Mouse (Mus musculus) heart, embryonic 16.5 days (tissue): ENCODE data around the gene Mllt3. TPM values are rescaled to one million over a fixed set of nuclear protein-coding genes. Genes with fewer than 3 reads are reported as not detected.
A peak's percentile ranks its signal among the peaks of the same experiment; 100 is the strongest.

Experiments used
- ATAC-seq: fragments of 200-750 bp; cut with Nextera tagmentation; replicated peaks from 2 replicates; pipeline ENCODE4 v1.8.0; 2017; ENCODE audit warnings: moderate number of reproducible peaks; ENCODE audit not compliant: insufficient read depth, low FRiP score; ENCODE audit errors: extremely low read depth
- H3K27ac ChIP-seq: fragments of 300-500 bp; sonication (generic); 2 replicates; pipeline ENCODE4 v1.5.1; 2014; ENCODE audit warnings: mild to moderate bottlenecking, low read length, control low read depth, moderate library complexity
- H3K27me3 ChIP-seq: fragments of 300-500 bp; sonication (generic); 2 replicates; pipeline ENCODE4 v1.6.1; 2014; ENCODE audit warnings: low read length, mixed read lengths; ENCODE audit not compliant: control insufficient read depth, insufficient read depth
- H3K36me3 ChIP-seq: fragments of 300-500 bp; sonication (generic); 2 replicates; pipeline ENCODE4 v1.6.1; 2014; ENCODE audit not compliant: control insufficient read depth, insufficient read depth
- H3K4me1 ChIP-seq: fragments of 300-500 bp; sonication (generic); 2 replicates; pipeline ENCODE4 v1.6.1; 2014; ENCODE audit warnings: low read length, mixed read lengths; ENCODE audit not compliant: control insufficient read depth, insufficient read depth
- H3K4me2 ChIP-seq: fragments of 300-500 bp; sonication (generic); 2 replicates; pipeline ENCODE4 v1.6.1; 2014; ENCODE audit warnings: low read depth, mild to moderate bottlenecking, control low read depth, low read length
- H3K4me3 ChIP-seq: fragments of 300-500 bp; sonication (generic); 2 replicates; pipeline ENCODE4 v1.5.1; 2014; ENCODE audit warnings: mild to moderate bottlenecking, control low read depth, low read length
- H3K9ac ChIP-seq: fragments of 300-500 bp; sonication (generic); 2 replicates; pipeline ENCODE4 v1.6.1; 2014; ENCODE audit warnings: low read length, control low read depth
- H3K9me3 ChIP-seq: fragments of 300-500 bp; sonication (generic); replicated peaks from 2 replicates; pipeline ENCODE4 v1.6.1; 2016; ENCODE audit warnings: low read length; ENCODE audit not compliant: control insufficient read depth
- WGBS: fragments of 180-500 bp; shearing (Covaris S2); extraction: QIAGEN DNeasy Blood & Tissue Kit; methylation state at CpG from one replicate; pipeline ENCODE4 v1.1.7; 2014; 5-methylcytosine and 5-hydroxymethylcytosine counted together
- polyA plus RNA-seq: library from polyadenylated mRNA; unstranded; fragments of >200 nt; fragmentation: Nextera tagmentation; extraction: Ambion mirVana; gene quantifications from 2 replicates; pipeline ENCODE4 v1.2.1, GENCODE M21; 2015

The Mllt3 gene
- polyA plus RNA-seq, 1 experiment from 2014 or later = 23.2 TPM

- Histone ChIP-seq H3K36me3 (no peaks in the 10 kb centered on the region), H3K4me2 (no peak overlapping the region), H3K4me3 (no peak overlapping the region), H3K9ac (no peak overlapping the region), H3K4me1 (peaks cover 13% of the 10 kb centered on the region), H3K27me3 (no peaks in the 10 kb centered on the region), H3K9me3 (no peaks in the 10 kb centered on the region), H3K27ac (no peak overlapping the region)
- ATAC-seq = no peak
- WGBS = 82% methylated on average over 3 of the region's 3 CpGs
Measured at GRCm38 (mm10) chr4:87801332-87801731, 231.8 kb downstream of the Mllt3 start.

DNA sequence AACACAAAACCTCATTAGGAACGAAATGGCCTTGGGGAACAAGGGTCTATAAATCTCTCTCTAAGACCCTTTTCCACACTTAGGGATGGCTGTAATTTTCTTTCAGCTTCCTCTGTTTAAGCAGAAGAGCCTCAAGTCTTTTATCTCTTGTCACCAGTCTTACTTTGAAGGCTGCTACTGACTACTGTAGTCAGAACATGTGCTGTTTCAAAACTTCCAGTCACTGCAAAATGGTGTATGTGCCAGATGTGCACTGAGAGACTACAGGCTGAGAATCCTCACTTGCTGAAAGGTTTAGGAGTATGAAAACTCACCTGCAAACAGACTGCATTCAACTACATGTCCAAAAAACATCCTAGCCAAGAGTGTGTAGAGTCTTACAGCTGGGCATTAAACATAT, 232.9 kb downstream of the Mllt3 start:
- H3K9me3 ChIP-seq = no peaks in the 10 kb centered on the region
- H3K4me3 ChIP-seq = no peak overlapping the region
- ATAC-seq = no peak
- no peaks in the 10 kb centered on the region for H3K27me3 ChIP-seq
- peaks cover 8% of the 10 kb centered on the region for H3K4me1 ChIP-seq
- H3K36me3 ChIP-seq = no peaks in the 10 kb centered on the region
- WGBS = 78% methylated on average over 1 of the region's 1 CpGs
- no peak overlapping the region for H3K4me2 ChIP-seq
- no peak overlapping the region for H3K27ac ChIP-seq
- H3K9ac ChIP-seq = no peak overlapping the region

DNA sequence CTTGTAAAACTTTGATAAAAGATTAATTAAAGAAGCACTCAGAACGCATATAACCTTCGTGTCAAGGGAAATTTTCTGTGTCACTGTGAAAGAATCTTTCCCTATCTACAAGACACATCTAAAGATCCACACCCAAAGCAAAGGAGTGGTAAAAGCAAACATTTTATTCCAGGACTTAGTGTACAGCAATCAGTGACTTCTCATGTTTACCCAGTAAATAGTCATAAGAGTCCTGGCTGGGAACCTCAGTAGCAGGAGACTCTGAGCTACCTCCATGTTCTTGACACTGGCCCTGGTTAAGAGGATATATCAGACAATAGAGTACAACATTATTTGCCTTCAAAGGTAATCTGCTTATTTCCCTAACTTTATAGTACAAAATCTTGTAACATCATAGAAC, 233.7 kb downstream of the Mllt3 start:
- Histone ChIP-seq H3K4me2 (no peak overlapping the region), H3K27ac (no peak overlapping the region), H3K36me3 (no peaks in the 10 kb centered on the region), H3K9me3 (no peaks in the 10 kb centered on the region), H3K27me3 (no peaks in the 10 kb centered on the region), H3K9ac (no peak overlapping the region), H3K4me3 (no peak overlapping the region), H3K4me1 (peaks cover 5% of the 10 kb centered on the region)
- 81% methylated on average over 2 of the region's 2 CpGs for WGBS
- ATAC-seq = no peak

- Histone ChIP-seq H3K27me3 (no peaks in the 10 kb centered on the region), H3K4me3 (no peak overlapping the region), H3K4me1 (no peaks in the 10 kb centered on the region), H3K9ac (no peak overlapping the region), H3K9me3 (no peaks in the 10 kb centered on the region), H3K4me2 (no peak overlapping the region), H3K27ac (no peak overlapping the region), H3K36me3 (peaks cover 2% of the 10 kb centered on the region; the same call in 1 of the 2 replicates)
- WGBS = 87% methylated on average over 4 of the region's 4 CpGs
- no peak for ATAC-seq
Measured at GRCm38 (mm10) chr4:87795261-87795660, 237.9 kb downstream of the Mllt3 start.

DNA sequence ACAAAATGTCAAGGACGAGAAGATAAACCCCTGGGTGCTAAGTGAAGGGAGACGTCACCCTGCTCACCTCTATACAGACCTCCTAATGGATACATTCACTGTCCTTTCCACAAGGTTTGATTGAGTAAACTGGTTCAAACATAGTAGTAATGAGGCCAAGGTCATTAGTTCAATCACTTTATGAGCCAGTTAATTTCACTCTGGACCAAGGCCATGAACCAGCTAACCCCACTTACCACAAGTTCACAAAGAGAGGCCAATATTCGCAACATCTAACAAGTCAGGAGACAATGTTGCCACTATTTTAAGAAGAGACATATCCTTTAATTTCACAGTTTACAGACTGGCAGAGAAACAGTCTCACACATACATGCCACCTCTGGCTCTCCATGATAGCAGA, 238.9 kb downstream of the Mllt3 start:
- no peaks in the 10 kb centered on the region for H3K27me3 ChIP-seq
- H3K4me2 ChIP-seq = no peak overlapping the region
- H3K9me3 ChIP-seq = no peaks in the 10 kb centered on the region
- no peak overlapping the region for H3K27ac ChIP-seq
- H3K4me3 ChIP-seq = no peak overlapping the region
- no peak overlapping the region for H3K9ac ChIP-seq
- ATAC-seq = no peak
- peaks cover 3% of the 10 kb centered on the region; the same call in 1 of the 2 replicates for H3K36me3 ChIP-seq
- H3K4me1 ChIP-seq = no peaks in the 10 kb centered on the region
- WGBS = 84% methylated on average over 3 of the region's 3 CpGs

GRCm38 (mm10) chr4:87792511-87792910, 240.7 kb downstream of the Mllt3 start:
- H3K4me3 ChIP-seq = no peak overlapping the region
- no peak for ATAC-seq
- no peaks in the 10 kb centered on the region for H3K27me3 ChIP-seq
- no peak overlapping the region for H3K9ac ChIP-seq
- H3K4me1 ChIP-seq = no peaks in the 10 kb centered on the region
- no peak overlapping the region for H3K27ac ChIP-seq
- H3K36me3 ChIP-seq = peaks cover 3% of the 10 kb centered on the region; the same call in 1 of the 2 replicates
- H3K4me2 ChIP-seq = no peak overlapping the region
- H3K9me3 ChIP-seq = no peaks in the 10 kb centered on the region
- 76% methylated on average over 5 of the region's 5 CpGs for WGBS

- H3K4me3 ChIP-seq = no peak overlapping the region
- no peak overlapping the region for H3K9ac ChIP-seq
- H3K36me3 ChIP-seq = peaks cover 3% of the 10 kb centered on the region; the same call in 1 of the 2 replicates
- WGBS = 82% methylated on average over 7 of the region's 7 CpGs
- H3K4me1 ChIP-seq = peaks cover 3% of the 10 kb centered on the region; the same call in 1 of the 2 replicates
- no peak overlapping the region for H3K4me2 ChIP-seq
- no peak for ATAC-seq
- no peaks in the 10 kb centered on the region for H3K9me3 ChIP-seq
- H3K27ac ChIP-seq = no peak overlapping the region
- no peaks in the 10 kb centered on the region for H3K27me3 ChIP-seq
Measured at GRCm38 (mm10) chr4:87789446-87789845, 243.7 kb downstream of the Mllt3 start.

DNA sequence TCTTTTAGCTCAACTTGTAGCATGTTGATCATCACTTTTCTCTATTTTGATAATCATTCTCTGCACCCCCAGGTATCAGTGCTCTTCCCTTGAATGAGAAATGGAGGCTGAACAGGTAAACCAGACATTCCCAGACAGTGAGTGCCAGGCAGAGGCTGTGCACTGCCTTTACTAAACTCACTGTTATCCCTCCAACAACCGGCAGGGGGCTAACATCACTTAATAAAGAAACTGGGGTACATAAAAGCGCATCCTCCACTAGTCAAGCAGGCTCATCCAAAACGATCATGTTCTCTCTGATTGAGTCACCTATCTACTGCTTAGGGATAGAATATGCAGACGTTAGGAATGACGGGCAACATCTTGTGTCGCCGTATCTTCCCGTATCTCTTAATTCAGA, 244.5 kb downstream of the Mllt3 start:
- H3K9me3 ChIP-seq = no peaks in the 10 kb centered on the region
- no peaks in the 10 kb centered on the region for H3K27me3 ChIP-seq
- H3K9ac ChIP-seq = no peak overlapping the region
- ATAC-seq = no peak
- H3K4me1 ChIP-seq = peaks cover 8% of the 10 kb centered on the region
- no peak overlapping the region for H3K4me2 ChIP-seq
- H3K36me3 ChIP-seq = peaks cover 3% of the 10 kb centered on the region; the same call in 1 of the 2 replicates
- no peak overlapping the region for H3K27ac ChIP-seq
- WGBS = 68% methylated on average over 8 of the region's 8 CpGs
- H3K4me3 ChIP-seq = no peak overlapping the region

- no peak overlapping the region for H3K4me2 ChIP-seq
- no peak overlapping the region for H3K9ac ChIP-seq
- no peak overlapping the region for H3K4me3 ChIP-seq
- peak; percentile 63 for ATAC-seq
- no peaks in the 10 kb centered on the region for H3K27me3 ChIP-seq
- 36% methylated on average over 12 of the region's 12 CpGs for WGBS
- peaks cover 3% of the 10 kb centered on the region for H3K36me3 ChIP-seq
- peaks cover 13% of the 10 kb centered on the region for H3K4me1 ChIP-seq
- H3K27ac ChIP-seq = no peak overlapping the region
- no peaks in the 10 kb centered on the region for H3K9me3 ChIP-seq
Measured at GRCm38 (mm10) chr4:87785132-87786074, 247.8 kb downstream of the Mllt3 start.
